Mouse (Mus musculus) olfactory bulb, adult 2 months (tissue): ENCODE data around the gene Cfl2.

Experiments used
- CTCF ChIP-seq: fragments of 200-500 bp; IDR thresholded peaks from 2 replicates; pipeline ENCODE4 v1.5.1; 2012; ENCODE audit warnings: low read depth, mild to moderate bottlenecking, low read length, moderate library complexity; ENCODE audit not compliant: insufficient read depth
- POLR2A ChIP-seq: fragments of 200-500 bp; IDR thresholded peaks from 2 replicates; pipeline ENCODE4 v1.6.1; 2012; ENCODE audit warnings: mild to moderate bottlenecking, low read depth, low read length, moderate library complexity; ENCODE audit not compliant: insufficient read depth

- TF ChIP-seq CTCF, result no peak
- TF ChIP-seq POLR2A, result no peak
Observed at GRCm38 (mm10) chr12:54810142-54810541, 52.5 kb downstream of the Cfl2 start.
